Mouse (Mus musculus) kidney, adult 2 months (tissue): ENCODE results near the gene Scd2.

Experiments used
- CTCF ChIP-seq: fragments of 200-500 bp; conservative IDR thresholded peaks from 2 replicates; pipeline ENCODE4 v1.5.1; 2011; ENCODE audit warnings: low read depth, mild to moderate bottlenecking, control low read depth, low read length, moderate library complexity, mixed read lengths; ENCODE audit not compliant: insufficient read depth, insufficient read length
- POLR2A ChIP-seq: fragments of 200-500 bp; IDR thresholded peaks from one replicate; pipeline ENCODE4 v1.6.1; 2011; ENCODE audit warnings: low read depth, low read length, control low read depth

- TF ChIP-seq POLR2A: no peak
- TF ChIP-seq CTCF: no peak
Measured at GRCm38 (mm10) chr19:44313066-44313465, 19.6 kb downstream of the Scd2 start.
